Mouse (Mus musculus) heart, postnatal 0 days (tissue): ENCODE measurements around the gene Gm10717. TPM values are rescaled to one million over a fixed set of nuclear protein-coding genes. Genes with fewer than 3 reads are reported as not detected.
"Not testable (repeated sequence)": the region's sequence is repeated elsewhere in the genome, so short reads cannot be mapped to it uniquely, and the experiment has no call there.

Source experiments
- ATAC-seq: fragments of 200-750 bp; cut with Nextera tagmentation; 2 replicates; pipeline ENCODE4 v1.8.0; 2017; ENCODE audit warnings: low read depth, moderate number of reproducible peaks, moderate library complexity; ENCODE audit not compliant: insufficient read depth
- DNase-seq: peaks from one replicate; pipeline ENCODE4 v3.0.0-alpha.2; 2016; ENCODE audit warnings: low spot score
- H3K27ac ChIP-seq: fragments of 300-500 bp; sonication (generic); 2 replicates; pipeline ENCODE4 v1.5.1; 2014; ENCODE audit warnings: low read depth, mild to moderate bottlenecking
- H3K27me3 ChIP-seq: fragments of 300-500 bp; sonication (generic); 2 replicates; pipeline ENCODE4 v1.6.1; 2014; ENCODE audit warnings: low read length, mixed read lengths; ENCODE audit not compliant: control insufficient read depth, insufficient read depth
- H3K36me3 ChIP-seq: fragments of 300-500 bp; sonication (generic); replicated peaks from 2 replicates; pipeline ENCODE4 v1.6.1; 2014; ENCODE audit warnings: low read length, mixed read lengths; ENCODE audit not compliant: control insufficient read depth, insufficient read depth
- H3K4me1 ChIP-seq: fragments of 300-500 bp; sonication (generic); 2 replicates; pipeline ENCODE4 v1.6.1; 2014; ENCODE audit warnings: antibody characterized with exemption; ENCODE audit not compliant: control insufficient read depth, insufficient read depth
- H3K4me2 ChIP-seq: fragments of 300-500 bp; sonication (generic); 2 replicates; pipeline ENCODE4 v1.6.1; 2014; ENCODE audit warnings: low read depth, mild to moderate bottlenecking, low read length, moderate library complexity
- H3K4me3 ChIP-seq: fragments of 300-500 bp; sonication (generic); 2 replicates; pipeline ENCODE4 v1.5.1; 2014; ENCODE audit warnings: low read depth, low read length
- H3K9ac ChIP-seq: fragments of 300-500 bp; sonication (generic); replicated peaks from 2 replicates; pipeline ENCODE4 v1.6.1; 2014; ENCODE audit warnings: low read depth, low read length, mixed read lengths
- H3K9me3 ChIP-seq: fragments of 300-500 bp; sonication (generic); replicated peaks from 2 replicates; pipeline ENCODE4 v1.6.1; 2016; ENCODE audit warnings: low read length; ENCODE audit not compliant: control insufficient read depth
- WGBS: fragments of 180-500 bp; shearing (Covaris S2); extraction: QIAGEN DNeasy Blood & Tissue Kit; methylation state at CpG from one replicate; pipeline ENCODE4 v1.1.7; 2014; 5-methylcytosine and 5-hydroxymethylcytosine counted together
- polyA plus RNA-seq: library from polyadenylated mRNA; unstranded; fragments of >200 nt; fragmentation: Nextera tagmentation; extraction: Ambion mirVana; gene quantifications from 2 replicates; pipeline ENCODE4 v1.2.1, GENCODE M21; 2015
- total RNA-seq: library from RNA; depleted of rRNA; stranded (reverse); fragments of >200 nt; gene quantifications from 2 replicates; pipeline ENCODE4 v1.2.3, GENCODE M21; 2014; ENCODE audit warnings: low replicate concordance

Gene Gm10717
- total and polyA plus RNA-seq, 2 experiments from 2014 or later = 0.38 TPM; not detected in 1

DNA sequence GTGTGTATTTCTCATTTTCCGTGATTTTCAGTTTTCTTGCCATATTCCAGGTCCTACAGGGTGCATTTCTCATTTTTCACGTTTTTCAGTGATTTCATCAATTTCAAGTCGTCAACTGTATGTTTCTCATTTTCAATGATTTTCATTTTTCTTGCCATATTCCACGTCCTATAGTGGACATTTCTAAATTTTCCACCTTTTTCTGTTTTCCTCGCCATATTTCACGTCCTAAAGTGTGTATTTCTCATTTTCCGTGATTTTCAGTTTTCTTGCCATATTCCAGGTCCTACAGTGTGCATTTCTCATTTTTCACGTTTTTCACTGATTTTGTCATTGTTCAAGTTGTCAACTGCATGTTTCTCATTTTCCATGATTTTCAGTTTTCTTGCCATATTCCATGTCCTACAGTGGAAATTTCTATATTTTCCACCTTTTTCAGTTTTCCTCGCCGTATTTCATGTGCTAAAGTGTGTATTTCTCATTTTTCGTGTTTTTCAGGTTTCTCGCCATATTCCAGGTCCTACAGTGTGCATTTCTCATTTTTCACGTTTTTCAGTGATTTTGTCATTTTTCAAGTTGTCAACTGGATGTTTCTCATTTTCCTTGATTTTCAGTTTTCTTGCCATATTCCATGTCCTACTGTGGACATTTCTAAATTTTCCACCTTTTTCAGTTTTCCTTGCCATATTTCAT is 2.8 kb upstream of the Gm10717 start:
- WGBS = 69% methylated on average over 9 of the region's 13 CpGs
- not testable (repeated sequence) for H3K4me2 ChIP-seq, H3K4me3 ChIP-seq, H3K9me3 ChIP-seq, H3K36me3 ChIP-seq, DNase-seq, H3K27me3 ChIP-seq, H3K27ac ChIP-seq, H3K4me1 ChIP-seq, H3K9ac ChIP-seq, ATAC-seq

DNA sequence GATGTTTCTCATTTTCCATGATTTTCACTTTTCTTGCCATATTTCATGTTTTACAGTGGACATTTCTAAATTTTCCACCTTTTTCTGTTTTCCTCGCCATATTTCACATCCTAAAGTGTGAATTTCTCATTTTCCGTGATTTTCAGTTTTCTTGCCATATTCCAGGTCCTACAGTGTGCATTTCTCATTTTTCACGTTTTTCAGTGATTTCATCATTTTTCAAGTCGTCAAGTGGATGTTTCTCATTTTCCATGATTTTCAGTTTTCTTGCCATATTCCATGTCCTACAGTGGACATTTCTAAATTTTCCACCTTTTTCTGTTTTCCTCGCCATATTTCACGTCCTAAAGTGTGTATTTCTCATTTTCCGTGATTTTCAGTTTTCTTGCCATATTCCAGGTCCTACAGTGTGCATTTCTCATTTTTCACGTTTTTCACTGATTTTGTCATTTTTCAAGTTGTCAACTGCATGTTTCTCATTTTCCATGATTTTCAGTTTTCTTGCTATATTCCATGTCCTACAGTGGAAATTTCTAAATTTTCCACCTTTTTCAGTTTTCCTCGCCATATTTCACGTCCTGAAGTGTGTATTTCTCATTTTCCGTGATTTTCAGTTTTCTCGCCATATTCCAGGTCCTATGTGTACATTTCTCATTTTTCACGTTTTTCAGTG is 1.8 kb upstream of the Gm10717 start, which contains the start of gene Gm10718:
Gene Gm10718 (plus strand): TSS at position 236 of the 673 bp plus-strand sequence.
- WGBS = 64% methylated on average over 9 of the region's 13 CpGs
- H3K9ac ChIP-seq = not testable (repeated sequence)

DNA sequence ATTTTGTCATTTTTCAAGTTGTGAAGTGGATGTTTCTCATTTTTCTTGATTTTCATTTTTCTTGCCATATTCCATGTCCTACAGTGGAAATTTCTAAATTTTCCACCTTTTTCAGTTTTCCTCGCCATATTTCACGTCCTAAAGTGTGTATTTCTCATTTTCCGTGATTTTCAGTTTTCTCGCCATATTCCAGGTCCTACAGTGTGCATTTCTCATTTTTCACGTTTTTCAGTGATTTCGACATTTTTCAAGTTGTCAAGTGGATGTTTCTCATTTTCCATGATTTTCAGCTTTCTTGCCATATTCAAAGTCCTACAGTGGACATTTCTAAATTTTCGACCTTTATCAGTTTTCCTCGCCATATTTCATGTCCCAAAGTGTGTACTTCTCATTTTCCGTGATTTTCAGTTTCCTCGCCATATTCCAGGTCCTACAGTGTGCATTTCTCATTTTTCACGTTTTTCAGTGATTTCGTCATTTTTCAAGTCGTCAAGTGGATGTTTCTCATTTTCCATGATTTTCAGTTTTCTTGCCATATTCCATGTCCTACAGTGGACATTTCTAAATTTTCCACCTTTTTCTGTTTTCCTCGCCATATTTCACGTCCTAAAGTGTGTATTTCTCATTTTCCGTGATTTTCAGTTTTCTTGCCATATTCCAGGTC is 1.1 kb upstream of the Gm10717 start:
- not testable (repeated sequence) for H3K4me1 ChIP-seq, H3K9ac ChIP-seq, DNase-seq, H3K4me3 ChIP-seq, H3K36me3 ChIP-seq, H3K27ac ChIP-seq, ATAC-seq, H3K9me3 ChIP-seq, H3K4me2 ChIP-seq, H3K27me3 ChIP-seq
- 64% methylated on average over 14 of the region's 16 CpGs for WGBS

More for the DNA sequence above, 1.8 kb upstream of the Gm10717 start, which contains the start of gene Gm10718:
- H3K27me3 ChIP-seq, H3K4me1 ChIP-seq, H3K9me3 ChIP-seq, H3K4me3 ChIP-seq, H3K36me3 ChIP-seq, ATAC-seq, H3K27ac ChIP-seq, DNase-seq, H3K4me2 ChIP-seq: not testable (repeated sequence)

DNA sequence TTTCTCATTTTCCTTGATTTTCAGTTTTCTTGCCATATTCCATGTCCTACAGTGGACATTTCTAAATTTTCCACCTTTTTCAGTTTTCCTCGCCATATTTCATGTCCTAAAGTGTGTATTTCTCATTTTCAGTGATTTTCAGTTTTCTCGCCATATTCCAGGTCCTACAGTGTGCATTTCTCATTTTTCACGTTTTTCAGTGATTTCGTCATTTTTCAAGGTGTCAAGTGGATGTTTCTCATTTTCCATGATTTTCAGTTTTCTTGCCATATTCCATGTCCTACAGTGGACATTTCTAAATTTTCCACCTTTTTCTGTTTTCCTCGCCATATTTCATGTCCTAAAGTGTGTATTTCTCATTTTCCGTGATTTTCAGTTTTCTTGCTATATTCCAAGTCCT is 436 bp downstream of the Gm10717 start:
- H3K4me3 ChIP-seq, H3K27ac ChIP-seq, H3K36me3 ChIP-seq, DNase-seq, H3K4me1 ChIP-seq, H3K27me3 ChIP-seq, H3K9me3 ChIP-seq, ATAC-seq, H3K9ac ChIP-seq, H3K4me2 ChIP-seq: not testable (repeated sequence)
- WGBS = 61% methylated on average over 4 of the region's 6 CpGs

DNA sequence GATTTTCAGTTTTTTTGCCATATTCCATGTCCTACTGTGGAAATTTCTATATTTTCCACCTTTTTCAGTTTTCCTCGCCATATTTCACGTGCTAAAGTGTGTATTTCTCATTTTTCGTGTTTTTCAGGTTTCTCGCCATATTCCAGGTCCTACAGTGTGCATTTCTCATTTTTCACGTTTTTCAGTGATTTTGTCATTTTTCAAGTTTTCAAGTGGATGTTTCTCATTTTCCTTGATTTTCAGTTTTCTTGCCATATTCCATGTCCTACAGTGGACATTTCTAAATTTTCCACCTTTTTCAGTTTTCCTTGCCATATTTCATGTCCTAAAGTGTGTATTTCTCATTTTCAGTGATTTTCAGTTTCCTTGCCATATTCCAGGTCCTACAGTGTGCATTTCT is 919 bp downstream of the Gm10717 start:
- not testable (repeated sequence) for DNase-seq, ATAC-seq

DNA sequence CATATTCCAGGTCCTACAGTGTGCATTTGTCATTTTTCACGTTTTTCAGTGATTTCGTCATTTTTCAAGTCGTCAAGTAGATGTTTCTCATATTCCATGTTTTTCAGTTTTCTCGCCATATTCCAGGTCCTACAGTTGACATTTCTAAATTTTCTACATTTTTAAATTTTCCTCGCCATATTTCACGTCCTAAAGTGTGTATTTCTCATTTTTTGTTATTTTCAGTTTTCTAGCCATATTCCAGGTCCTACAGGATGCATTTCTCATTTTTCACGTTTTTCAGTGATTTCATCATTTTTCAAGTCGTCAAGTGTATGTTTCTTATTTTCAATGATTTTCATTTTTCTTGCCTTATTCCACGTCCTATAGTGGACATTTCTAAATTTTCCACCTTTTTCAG is 1.5 kb downstream of the Gm10717 start:
- DNase-seq, H3K27ac ChIP-seq, H3K4me3 ChIP-seq, H3K4me1 ChIP-seq, H3K27me3 ChIP-seq, H3K9ac ChIP-seq, H3K4me2 ChIP-seq, H3K9me3 ChIP-seq, H3K36me3 ChIP-seq, ATAC-seq: not testable (repeated sequence)
- 64% methylated on average over 9 of the region's 9 CpGs for WGBS

More for the DNA sequence above, 919 bp downstream of the Gm10717 start:
- H3K36me3 ChIP-seq, H3K4me2 ChIP-seq, H3K4me3 ChIP-seq, H3K9ac ChIP-seq, H3K27me3 ChIP-seq, H3K4me1 ChIP-seq, H3K27ac ChIP-seq, H3K9me3 ChIP-seq: not testable (repeated sequence)
- 75% methylated on average over 5 of the region's 5 CpGs for WGBS

DNA sequence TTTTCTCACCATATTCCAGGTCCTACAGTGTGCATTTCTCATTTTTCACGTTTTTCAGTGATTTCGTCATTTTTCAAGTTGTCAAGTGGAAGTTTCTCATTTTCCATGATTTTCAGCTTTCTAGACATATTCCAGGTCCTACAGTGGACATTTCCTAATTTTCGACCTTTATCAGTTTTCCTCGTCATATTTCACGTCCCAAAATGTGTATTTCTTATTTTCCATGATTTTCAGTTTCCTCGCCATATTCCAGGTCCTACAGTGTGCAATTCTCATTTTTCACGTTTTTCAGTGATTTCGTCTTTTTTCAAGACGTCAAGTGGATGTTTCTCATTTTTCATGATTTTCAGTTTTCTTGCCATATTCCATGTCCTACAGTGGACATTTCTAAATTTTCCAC is 2.0 kb downstream of the Gm10717 start:
- H3K9me3 ChIP-seq, H3K27me3 ChIP-seq, H3K27ac ChIP-seq, ATAC-seq, H3K4me1 ChIP-seq, H3K4me3 ChIP-seq, H3K9ac ChIP-seq, H3K36me3 ChIP-seq, H3K4me2 ChIP-seq: not testable (repeated sequence)
- WGBS = 68% methylated on average over 9 of the region's 9 CpGs
- peak; percentile 7 for DNase-seq

DNA sequence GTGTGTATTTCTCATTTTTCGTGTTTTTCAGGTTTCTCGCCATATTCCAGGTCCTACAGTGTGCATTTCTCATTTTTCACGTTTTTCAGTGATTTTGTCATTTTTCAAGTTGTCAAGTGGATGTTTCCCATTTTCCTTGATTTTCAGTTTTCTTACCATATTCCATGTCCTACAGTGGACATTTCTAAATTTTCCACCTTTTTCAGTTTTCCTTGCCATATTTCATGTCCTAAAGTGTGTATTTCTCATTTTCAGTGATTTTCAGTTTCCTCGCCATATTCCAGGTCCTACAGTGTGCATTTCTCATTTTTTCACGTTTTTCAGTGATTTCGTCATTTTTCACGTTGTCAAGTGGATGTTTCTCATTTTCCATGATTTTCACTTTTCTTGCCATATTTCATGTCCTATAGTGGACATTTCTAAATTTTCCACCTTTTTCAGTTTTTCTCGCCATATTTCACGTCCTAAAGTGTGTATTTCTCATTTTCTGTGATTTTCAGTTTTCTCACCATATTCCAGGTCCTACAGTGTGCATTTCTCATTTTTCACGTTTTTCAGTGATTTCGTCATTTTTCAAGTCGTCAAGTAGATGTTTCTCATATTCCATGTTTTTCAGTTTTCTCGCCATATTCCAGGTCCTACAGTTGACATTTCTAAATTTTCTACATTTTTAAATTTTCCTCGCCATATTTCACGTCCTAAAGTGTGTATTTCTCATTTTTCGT is 4.2 kb downstream of the Gm10717 start:
- H3K9me3 ChIP-seq, H3K36me3 ChIP-seq, H3K4me1 ChIP-seq, DNase-seq, H3K27me3 ChIP-seq, H3K9ac ChIP-seq, H3K4me3 ChIP-seq, H3K4me2 ChIP-seq, ATAC-seq, H3K27ac ChIP-seq: not testable (repeated sequence)
- WGBS = 66% methylated on average over 12 of the region's 16 CpGs
